Mouse (Mus musculus): ENCODE data around the gene Thrb. TPM values are rescaled to one million over a fixed set of nuclear protein-coding genes. Genes with fewer than 3 reads are reported as not detected.

Thrb gene
- polyA plus RNA-seq, 2 experiments, result 0.86 to 2.5 TPM

DNA sequence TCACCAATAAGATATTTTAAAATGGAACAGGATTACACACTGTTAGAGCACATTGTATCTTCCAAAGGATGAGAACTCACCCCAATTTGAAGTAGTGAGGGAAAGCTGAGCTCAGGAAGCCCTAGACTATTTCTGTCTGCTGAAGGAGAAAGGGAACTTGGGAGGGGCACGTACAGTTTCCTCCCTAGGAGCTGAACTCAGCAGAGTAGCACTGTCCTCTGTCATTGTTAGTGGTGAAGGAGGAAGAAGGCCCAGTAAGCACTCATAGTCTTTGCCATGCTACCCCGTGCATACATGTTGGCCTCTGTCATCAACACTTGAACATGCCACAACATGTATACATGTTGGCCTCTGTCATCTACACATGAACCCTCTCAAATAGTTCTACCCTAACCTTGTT is 294.0 kb downstream of the Thrb start:
- DNase-seq (ENCODE audit: low read depth in 3 of 3, low spot score in 3 of 3) (no peak), ATAC-seq (ENCODE audit: insufficient read depth) (no peak)
- Histone ChIP-seq H3K4me3 (ENCODE audit: insufficient read depth in 1 of 2, low read depth in 2 of 2, low read length in 2 of 2) (no peak overlapping the region), H3K36me3 (replicated peaks; ENCODE audit: control insufficient read depth, insufficient read depth, low read depth) (no peaks in the 10 kb centered on the region), H3K9ac (replicated peaks) (no peak overlapping the region), H3K4me1 (replicated peaks; ENCODE audit: control insufficient read depth in 2 of 2, insufficient read depth in 2 of 2, low read length in 1 of 2) (peaks cover 0 to 3% of the 10 kb centered on the region in 2 experiments; a peak in 1 of 4 replicates), H3K4me2 (ENCODE audit: low read depth) (no peak overlapping the region), H3K27me3 (ENCODE audit: control insufficient read depth, insufficient read depth, low read length) (no peaks in the 10 kb centered on the region), H3K27ac (no peak overlapping the region), H3K9me3 (ENCODE audit: control insufficient read depth, low read length) (no peaks in the 10 kb centered on the region)
- TF ChIP-seq EP300 (IDR thresholded peaks at IDR 0.05; ENCODE audit: low read depth) (no peak), CTCF (IDR thresholded peaks at IDR 0.05; ENCODE audit: low read depth) (no peak)
- 18% methylated on average over 2 of the region's 2 CpGs for WGBS (ENCODE audit: insufficient replicate concordance)

DNA sequence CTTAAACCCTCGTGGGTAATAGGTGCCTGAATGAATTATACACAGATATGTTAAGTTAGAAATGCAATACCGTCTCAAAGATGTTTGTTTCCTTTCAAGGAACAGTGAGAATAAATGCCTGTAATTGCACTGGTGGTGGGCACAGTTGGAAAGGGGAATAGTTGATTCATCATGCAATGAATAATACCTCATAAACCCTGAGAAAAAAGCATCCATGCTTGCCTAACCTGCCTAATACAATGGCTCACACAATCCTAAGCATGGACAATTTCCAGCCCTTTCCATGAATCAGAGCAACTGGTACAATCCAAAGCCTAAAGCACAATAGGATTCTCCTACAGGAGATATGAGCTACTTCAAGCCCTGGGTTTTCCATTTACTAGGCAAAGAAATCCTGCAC is 299.8 kb downstream of the Thrb start:
- no peak overlapping the region for H3K4me3 ChIP-seq (ENCODE audit: insufficient read depth in 1 of 2, low read depth in 2 of 2, low read length in 2 of 2)
- no peak overlapping the region for H3K4me2 ChIP-seq (ENCODE audit: low read depth)
- H3K36me3 ChIP-seq (replicated peaks; ENCODE audit: control insufficient read depth, insufficient read depth, low read depth), result no peaks in the 10 kb centered on the region
- H3K27ac ChIP-seq, result no peak overlapping the region
- ATAC-seq (ENCODE audit: insufficient read depth) (no peak), DNase-seq (ENCODE audit: low read depth in 3 of 3, low spot score in 3 of 3) (no peak)
- TF ChIP-seq CTCF (IDR thresholded peaks at IDR 0.05; ENCODE audit: low read depth) (no peak), EP300 (IDR thresholded peaks at IDR 0.05; ENCODE audit: low read depth) (no peak)
- no peaks in the 10 kb centered on the region for H3K9me3 ChIP-seq (ENCODE audit: control insufficient read depth, low read length)
- H3K4me1 ChIP-seq (replicated peaks; ENCODE audit: control insufficient read depth in 2 of 2, insufficient read depth in 2 of 2, low read length in 1 of 2), result no peaks in the 10 kb centered on the region
- H3K9ac ChIP-seq (replicated peaks), result no peak overlapping the region
- 37% methylated on average over 2 of the region's 2 CpGs for WGBS (ENCODE audit: insufficient replicate concordance)
- H3K27me3 ChIP-seq (ENCODE audit: control insufficient read depth, insufficient read depth, low read length), result no peaks in the 10 kb centered on the region

DNA sequence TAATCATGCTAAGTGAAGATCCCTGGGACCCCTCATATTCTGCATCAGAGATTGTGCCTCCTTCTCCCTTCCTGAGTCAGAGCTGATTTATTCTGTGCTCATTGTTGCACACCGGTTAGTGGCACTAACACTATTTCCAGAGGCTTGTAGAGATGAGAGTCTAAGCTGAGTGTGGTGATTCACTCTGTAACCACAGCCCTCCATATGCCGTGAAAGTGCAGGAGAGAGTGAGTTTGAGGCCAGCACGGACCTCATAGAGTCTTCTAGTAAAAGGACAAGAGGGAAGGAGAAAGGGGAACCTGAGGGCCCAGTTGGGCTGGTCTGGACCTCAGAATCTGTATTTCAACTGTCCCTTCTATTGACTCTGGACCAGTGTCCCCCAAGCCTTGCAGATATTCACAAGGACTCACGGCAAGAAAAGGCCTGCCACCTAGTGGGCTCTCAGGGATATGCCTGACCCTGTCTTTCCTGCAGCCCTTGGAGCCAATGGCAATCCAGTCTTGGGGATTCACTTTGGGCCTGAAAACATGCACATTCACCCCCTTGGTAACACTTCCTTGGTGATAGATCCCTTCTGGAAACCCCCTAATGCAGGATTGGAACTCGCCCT is 307.2 kb downstream of the Thrb start:
- TF ChIP-seq CTCF (IDR thresholded peaks at IDR 0.05; ENCODE audit: low read depth), result peak; percentile 74
- no peak for TF ChIP-seq EP300 (IDR thresholded peaks at IDR 0.05; ENCODE audit: low read depth)
- ATAC-seq (ENCODE audit: insufficient read depth) (no peak), DNase-seq (ENCODE audit: low read depth in 3 of 3, low spot score in 3 of 3) (no peak)
- Histone ChIP-seq H3K36me3 (replicated peaks; ENCODE audit: control insufficient read depth, insufficient read depth, low read depth) (no peaks in the 10 kb centered on the region), H3K9ac (replicated peaks) (no peak overlapping the region), H3K27me3 (ENCODE audit: control insufficient read depth, insufficient read depth, low read length) (no peaks in the 10 kb centered on the region), H3K4me1 (replicated peaks; ENCODE audit: control insufficient read depth in 2 of 2, insufficient read depth in 2 of 2, low read length in 1 of 2) (no peaks in the 10 kb centered on the region), H3K27ac (no peak overlapping the region), H3K4me2 (ENCODE audit: low read depth) (no peak overlapping the region), H3K4me3 (ENCODE audit: insufficient read depth in 1 of 2, low read depth in 2 of 2, low read length in 2 of 2) (no peak overlapping the region), H3K9me3 (ENCODE audit: control insufficient read depth, low read length) (no peaks in the 10 kb centered on the region)
- 18% methylated on average over 5 of the region's 5 CpGs for WGBS (ENCODE audit: insufficient replicate concordance)

- DNase-seq (ENCODE audit: low read depth in 3 of 3, low spot score in 3 of 3) (no peak), ATAC-seq (ENCODE audit: insufficient read depth) (no peak)
- H3K27ac ChIP-seq, result no peak overlapping the region
- H3K4me3 ChIP-seq (ENCODE audit: insufficient read depth in 1 of 2, low read depth in 2 of 2, low read length in 2 of 2), result no peak overlapping the region
- H3K27me3 ChIP-seq (ENCODE audit: control insufficient read depth, insufficient read depth, low read length), result no peaks in the 10 kb centered on the region
- no peak for TF ChIP-seq CTCF (IDR thresholded peaks at IDR 0.05; ENCODE audit: low read depth)
- no peak for TF ChIP-seq EP300 (IDR thresholded peaks at IDR 0.05; ENCODE audit: low read depth)
- H3K9ac ChIP-seq (replicated peaks), result no peak overlapping the region
- no peaks in the 10 kb centered on the region for H3K9me3 ChIP-seq (ENCODE audit: control insufficient read depth, low read length)
- no peaks in the 10 kb centered on the region for H3K36me3 ChIP-seq (replicated peaks; ENCODE audit: control insufficient read depth, insufficient read depth, low read depth)
- H3K4me1 ChIP-seq (replicated peaks; ENCODE audit: control insufficient read depth in 2 of 2, insufficient read depth in 2 of 2, low read length in 1 of 2), result no peaks in the 10 kb centered on the region
- H3K4me2 ChIP-seq (ENCODE audit: low read depth), result no peak overlapping the region
- 65% methylated on average over 4 of the region's 4 CpGs for whole genome bisulfite sequencing (ENCODE audit: insufficient replicate concordance)
Observed at GRCm38 (mm10) chr14:17972132-17972531, 312.1 kb downstream of the Thrb start.

DNA sequence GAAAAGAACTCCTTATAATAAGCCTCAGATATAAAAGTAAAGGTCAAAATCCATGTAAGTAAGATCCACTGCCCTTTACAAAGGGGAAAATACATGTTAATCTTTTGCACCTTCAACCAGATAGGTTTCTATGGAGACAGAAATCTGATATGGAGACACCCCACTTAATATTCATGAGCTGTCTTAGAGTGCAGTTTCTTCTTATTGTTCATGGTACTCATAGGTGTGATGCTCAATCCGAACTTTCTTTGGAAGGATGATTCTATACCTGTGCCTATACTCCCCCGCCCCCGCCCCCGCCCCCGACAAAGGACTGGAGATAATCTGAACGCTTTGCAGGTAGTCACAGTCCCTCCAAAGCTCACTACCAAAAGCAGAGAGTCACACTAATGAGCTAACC is 312.6 kb downstream of the Thrb start:
- no peak overlapping the region for H3K4me3 ChIP-seq (ENCODE audit: insufficient read depth in 1 of 2, low read depth in 2 of 2, low read length in 2 of 2)
- no peak overlapping the region for H3K27ac ChIP-seq
- no peaks in the 10 kb centered on the region for H3K27me3 ChIP-seq (ENCODE audit: control insufficient read depth, insufficient read depth, low read length)
- ATAC-seq (ENCODE audit: insufficient read depth) (no peak), DNase-seq (ENCODE audit: low read depth in 3 of 3, low spot score in 3 of 3) (no peak)
- TF ChIP-seq EP300 (IDR thresholded peaks at IDR 0.05; ENCODE audit: low read depth) (no peak), CTCF (IDR thresholded peaks at IDR 0.05; ENCODE audit: low read depth) (no peak)
- no peaks in the 10 kb centered on the region for H3K4me1 ChIP-seq (replicated peaks; ENCODE audit: control insufficient read depth in 2 of 2, insufficient read depth in 2 of 2, low read length in 1 of 2)
- H3K9me3 ChIP-seq (ENCODE audit: control insufficient read depth, low read length), result no peaks in the 10 kb centered on the region
- no peaks in the 10 kb centered on the region for H3K36me3 ChIP-seq (replicated peaks; ENCODE audit: control insufficient read depth, insufficient read depth, low read depth)
- H3K9ac ChIP-seq (replicated peaks), result no peak overlapping the region
- 57% methylated on average over 6 of the region's 6 CpGs for WGBS (ENCODE audit: insufficient replicate concordance)
- no peak overlapping the region for H3K4me2 ChIP-seq (ENCODE audit: low read depth)

All from liver, embryonic 14.5 days (tissue).